Mouse (Mus musculus): Measurements from ENCODE around the gene Trpc7.

Gene Trpc7

DNA sequence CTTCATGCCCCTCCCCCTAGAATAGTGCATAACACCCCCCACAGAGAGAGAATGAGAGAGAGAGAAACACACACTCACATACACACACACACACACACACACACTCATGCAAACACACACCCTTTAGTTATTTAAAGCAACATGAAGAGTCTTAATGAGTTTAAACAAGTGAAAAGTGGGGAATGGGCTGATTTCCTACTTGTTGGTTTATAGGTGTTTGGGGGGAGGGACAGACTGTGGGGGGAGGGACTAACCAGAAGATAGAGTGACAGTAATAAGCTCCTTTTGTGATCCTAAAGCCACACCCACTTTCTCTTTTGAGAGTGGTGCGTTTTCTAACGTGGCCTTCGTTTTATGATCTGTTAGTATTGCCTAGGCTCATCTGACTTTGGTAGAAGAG lies at the start of gene Trpc7:
Trpc7 (minus strand) TSS at position 101 of the 400 bp plus-strand sequence.
- DNase-seq: no peak

DNA sequence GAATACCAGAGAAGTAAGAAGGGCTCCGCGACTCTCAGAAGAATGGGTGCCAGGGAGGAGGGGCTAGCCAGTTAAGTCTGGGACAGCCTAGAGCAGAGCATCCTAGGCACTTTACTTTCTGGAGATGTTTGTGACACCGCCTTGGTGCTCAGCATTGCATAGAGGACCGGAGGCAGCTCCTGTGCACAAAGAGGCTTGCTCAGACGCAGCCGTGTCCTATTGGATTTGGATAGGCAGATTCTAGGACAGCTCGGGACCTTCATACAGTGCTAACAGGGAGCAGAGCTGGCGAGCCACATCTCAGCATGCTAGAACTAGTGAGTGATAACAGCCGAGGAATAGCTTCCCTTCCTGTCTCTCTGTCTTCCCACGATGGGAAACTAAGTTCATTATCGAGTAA lies 43.5 kb upstream of the Trpc7 start:
- no peak for DNase-seq

DNA sequence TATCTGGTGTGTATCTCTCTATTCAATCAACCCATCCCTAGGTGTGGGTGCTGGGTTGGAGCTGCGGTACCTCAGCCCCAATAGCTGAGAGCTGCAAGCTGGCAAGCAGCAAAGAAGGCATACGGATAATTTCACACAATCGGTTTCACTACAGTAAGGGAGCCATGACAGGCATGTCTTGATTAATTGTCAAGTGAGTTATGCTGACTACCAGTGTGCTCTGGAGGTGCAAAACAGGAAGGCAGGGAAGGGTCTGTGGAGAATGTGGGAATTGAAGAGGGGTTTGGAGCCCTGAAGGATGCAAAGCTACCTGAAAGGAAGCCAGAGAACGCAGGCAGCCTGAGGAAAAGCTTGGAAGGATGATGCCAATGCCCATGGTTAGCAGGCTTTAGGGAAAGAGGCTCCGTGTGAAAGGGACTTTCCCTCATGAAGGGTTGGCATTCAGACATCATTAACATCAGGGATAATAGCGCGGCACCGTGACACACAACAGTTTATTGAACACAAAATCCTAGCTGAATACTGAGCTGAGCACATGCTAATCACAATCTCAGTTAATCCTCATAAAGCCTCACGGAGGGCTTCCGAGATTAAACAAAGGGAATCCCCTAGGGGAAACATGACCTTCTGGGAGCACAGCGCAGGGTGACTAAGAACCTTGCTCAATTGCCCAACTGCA lies 38.2 kb upstream of the Trpc7 start:
- DNase-seq: no peak

DNA sequence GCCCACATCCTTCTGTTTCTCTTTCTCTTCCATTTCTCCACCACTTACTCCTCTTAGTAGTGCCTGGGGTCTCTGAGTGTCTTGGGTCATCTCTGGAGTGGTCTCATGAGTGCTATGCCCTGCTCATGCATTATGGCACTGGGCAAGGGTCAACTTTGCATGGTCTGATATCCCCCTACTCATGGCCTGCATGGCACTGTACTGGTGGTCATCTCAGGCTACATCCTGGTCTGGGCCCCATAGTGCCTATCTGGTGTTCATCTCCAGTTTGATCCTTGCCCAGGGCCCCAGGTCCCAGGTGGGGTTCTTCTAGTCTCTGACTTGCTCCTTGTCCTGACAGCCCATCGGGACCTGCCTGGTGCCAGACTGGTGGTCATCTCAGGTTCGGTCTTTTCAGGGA lies 34.6 kb upstream of the Trpc7 start:
- no peak for DNase-seq

DNA sequence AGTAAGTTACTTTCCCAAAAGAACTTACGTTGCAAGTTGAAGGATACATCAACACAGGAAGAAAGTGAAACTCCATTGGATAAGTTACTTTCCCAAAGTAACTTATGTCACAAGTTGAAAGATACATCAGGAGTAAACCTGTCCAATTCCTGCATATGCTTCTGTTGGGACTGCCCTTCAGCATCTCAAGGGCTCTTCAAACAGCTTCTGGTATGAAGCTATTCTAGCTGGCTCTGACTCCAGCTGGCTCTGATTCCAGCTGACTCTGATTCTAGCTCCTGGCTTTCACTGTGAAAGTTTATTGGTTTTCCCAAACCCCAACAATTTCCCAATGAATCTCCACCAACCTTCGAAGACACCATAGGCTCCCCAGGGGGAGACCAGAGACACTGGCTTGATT lies 27.2 kb upstream of the Trpc7 start:
- DNase-seq: no peak

DNA sequence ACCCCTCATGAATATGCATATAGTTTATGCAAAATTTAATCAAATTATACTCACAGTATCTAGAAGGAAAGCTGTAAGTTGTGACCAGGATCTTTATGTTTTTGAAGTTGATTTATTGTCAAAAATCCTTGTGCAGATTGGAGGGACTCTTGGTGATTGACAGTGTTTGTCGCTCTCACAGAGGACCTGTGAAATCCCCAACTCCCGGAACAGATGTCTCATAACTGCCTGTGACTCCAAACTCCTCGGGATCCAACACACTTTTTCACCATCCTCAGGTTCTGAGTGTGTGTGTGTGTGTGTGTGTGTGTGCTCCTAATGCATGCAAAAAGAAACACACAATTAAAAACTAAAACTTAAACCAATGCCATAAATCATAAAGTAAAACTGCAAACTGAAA lies 25.5 kb upstream of the Trpc7 start:
- DNase-seq: no peak

- no peak for DNase-seq
Observed at GRCm38 (mm10) chr13:56914721-56915120, 18.9 kb upstream of the Trpc7 start.

DNA sequence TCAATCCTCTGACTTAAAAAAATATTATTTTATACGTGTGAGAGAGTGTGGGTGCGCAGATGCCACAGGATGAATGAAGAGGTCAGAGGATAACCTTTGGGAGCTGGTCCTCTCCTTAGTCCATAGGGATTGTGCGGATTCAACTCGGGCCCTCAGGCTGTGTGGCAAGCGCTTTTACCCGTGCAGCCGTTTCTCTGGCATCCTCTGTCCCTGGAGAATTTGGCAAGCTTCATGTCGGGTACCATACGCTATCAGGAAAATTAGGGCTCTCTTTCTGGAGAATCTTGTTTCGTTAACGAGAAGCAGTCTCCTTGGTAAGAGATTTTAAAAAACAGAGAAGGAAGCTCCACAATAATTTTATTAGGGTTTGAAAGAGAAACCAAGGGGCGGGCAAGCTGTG lies 15.3 kb upstream of the Trpc7 start:
- DNase-seq: no peak

GRCm38 (mm10) chr13:56895386-56895785 lies 407 bp downstream of the Trpc7 start:
- DNase-seq: peak; percentile 88

DNA sequence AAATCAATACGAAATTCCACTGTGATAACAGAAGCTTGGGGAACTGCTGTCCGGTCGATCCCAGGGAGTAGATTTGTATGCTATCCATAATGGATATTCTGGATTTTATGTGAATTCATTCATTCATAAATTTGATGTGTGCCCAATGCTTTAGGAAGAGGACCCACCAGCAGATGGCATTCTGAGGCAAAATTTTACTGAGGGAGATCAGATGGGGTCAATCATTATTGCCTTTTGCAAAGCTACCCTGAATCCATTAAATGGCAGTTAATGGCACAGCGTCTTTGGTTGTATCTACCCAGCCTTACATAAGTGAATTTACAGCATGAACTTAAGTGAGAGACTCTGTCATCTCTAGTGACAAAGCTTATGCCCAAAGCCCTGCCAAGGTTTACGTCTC lies 1.2 kb downstream of the Trpc7 start:
- no peak for DNase-seq

DNA sequence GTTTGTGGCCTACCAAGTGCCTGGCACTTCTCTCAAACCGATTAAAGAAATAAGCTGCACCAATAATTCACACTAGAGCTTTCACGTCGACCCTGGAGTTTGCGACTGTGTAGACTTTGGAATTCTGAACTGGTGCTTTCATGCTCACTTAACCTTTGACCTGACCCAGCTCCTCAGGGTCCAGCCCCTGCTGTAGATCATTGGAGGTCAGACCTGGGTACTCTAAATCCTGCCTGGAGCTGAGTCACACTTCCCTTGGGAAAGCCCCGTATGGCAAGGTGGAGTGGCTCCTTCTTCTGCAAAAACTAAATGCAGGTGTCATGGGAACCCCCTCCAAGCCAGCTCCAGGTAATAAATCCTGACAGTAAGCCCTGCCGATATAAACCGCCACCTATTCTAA lies 5.9 kb downstream of the Trpc7 start:
- no peak for DNase-seq

DNA sequence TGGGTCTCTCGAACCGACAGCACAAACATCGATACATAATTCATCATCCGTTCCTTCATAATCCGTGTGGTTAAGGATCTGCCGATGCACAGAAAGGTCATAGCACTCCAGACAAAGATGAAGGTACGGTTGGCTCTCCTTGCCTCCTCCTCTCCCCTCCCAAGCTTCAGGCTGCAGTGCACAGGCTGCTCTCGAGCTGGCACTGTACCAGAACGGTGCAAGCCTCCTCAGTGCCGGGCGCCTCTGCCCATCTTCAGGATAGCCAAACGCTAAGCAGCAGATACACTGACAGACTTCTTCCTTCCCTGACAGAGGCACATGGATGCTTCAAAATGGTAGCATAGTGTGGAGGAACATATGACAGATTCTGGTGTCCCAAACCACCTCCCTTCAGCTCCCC lies 12.9 kb downstream of the Trpc7 start:
- DNase-seq: no peak

GRCm38 (mm10) chr13:56864567-56864966 lies 31.2 kb downstream of the Trpc7 start:
- DNase-seq: no peak

GRCm38 (mm10) chr13:56862011-56862410 lies 33.8 kb downstream of the Trpc7 start:
- no peak for DNase-seq

DNA sequence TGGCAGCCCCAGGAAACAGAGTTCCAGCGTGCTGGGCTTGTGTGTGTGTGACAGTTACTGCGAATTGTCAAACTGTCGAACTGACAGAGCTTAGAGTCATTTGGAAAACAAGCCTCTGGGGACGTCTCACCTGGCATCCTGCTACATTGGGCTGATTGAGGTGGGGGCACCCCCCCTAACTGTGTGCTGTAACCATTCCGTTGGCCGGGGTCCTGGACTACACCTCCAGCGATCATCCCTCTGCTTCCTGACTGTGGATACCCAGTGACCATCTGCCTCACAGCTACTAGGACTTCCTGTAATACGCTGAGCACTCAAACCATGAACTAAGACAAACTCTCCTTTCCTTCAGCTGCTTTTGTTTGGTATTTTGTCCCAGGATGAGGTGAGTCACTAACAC lies 41.3 kb downstream of the Trpc7 start:
- DNase-seq: no peak

DNA sequence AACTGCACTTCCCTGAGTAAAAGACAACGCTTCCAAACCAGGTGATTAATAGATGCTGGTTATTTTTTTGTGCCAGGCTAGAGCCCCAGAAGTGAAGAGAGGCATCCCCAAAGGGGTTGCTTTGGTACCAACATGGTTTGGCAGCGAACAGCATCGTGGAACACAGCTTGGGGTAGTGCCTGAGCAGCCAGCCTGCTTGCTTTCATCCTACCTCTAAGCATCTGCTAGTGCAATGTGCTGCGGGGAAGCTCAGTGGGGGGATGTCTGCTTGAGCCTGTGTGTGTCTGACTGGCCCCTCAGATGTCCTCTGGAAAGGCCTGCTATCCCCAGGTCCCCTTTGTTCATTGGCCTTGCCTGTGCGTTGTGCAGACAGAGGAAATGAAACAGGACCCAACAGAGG lies 42.4 kb downstream of the Trpc7 start:
- no peak for DNase-seq

DNA sequence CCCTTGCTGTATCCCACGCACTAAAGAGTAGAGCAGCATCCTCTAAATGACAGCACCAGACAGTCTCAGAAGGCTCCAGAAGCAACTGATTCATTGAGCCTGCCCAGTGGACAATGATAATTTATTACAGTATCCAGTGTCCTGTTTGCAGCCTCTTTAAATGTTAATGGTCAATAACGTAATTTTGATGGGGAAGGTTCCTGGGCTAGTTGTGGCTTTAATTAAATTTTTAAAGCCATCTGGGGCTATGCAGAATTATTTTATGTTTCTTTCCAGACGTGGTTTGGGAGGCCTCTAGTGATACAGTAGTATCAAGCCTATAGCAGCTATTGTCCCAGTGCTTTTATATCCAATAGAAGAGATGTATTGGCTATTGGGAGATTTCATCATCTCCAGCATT lies 49.9 kb downstream of the Trpc7 start:
- no peak for DNase-seq

GRCm38 (mm10) chr13:56815471-56815870 lies 80.3 kb downstream of the Trpc7 start:
- DNase-seq: no peak

DNA sequence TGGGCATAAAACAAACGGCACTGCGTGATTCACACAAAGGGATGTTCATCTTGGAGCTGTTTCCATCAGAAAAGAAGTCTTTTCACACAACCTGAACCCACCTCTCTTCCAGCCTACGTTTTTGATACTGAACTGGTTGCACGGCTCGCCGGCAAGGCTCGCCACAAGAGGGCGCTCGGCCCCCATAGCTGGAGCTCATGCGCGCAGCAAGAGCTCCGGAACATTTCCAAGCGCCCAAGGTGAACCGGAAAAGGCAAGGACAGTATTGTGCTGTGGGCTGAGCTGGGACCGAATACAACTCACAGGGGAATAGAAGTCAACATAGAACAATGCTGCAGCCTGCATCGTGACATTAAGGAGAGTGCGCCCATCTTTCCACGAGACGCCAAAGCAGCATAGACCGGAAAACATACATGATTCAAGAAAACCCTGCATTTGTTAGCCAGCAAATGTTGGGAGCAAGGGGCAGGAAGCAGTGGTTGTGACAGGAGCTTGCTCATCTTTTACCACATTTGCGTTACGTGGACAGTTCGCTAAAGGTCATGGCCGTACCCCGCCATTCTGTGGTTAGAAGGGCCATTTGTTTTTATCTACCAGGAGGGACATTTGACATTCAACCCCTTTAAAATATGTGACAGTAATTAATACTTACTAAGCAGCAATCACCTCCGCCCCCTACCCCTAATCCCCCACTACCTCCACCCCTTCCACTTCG lies 88.9 kb downstream of the Trpc7 start:
- DNase-seq: peak; percentile 95

DNA sequence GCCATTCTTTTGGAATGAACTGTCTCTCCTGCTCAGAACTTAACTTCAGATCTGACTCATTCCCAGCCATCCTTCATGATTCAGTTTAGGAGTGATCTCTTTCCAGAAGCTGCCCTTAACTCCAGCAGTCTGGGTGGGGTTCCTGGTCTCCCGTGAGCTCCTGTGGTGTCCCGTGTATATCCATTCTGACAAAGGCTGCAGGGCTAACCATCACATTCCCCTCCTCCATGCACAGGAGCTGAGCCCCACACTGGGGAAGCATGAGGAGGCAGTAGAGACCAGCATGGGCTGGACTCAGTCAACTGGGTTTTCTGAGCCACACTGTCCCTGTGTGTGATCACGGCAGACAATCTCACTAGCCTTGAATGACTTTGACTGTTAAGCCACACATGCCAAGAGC lies 90.7 kb downstream of the Trpc7 start:
- DNase-seq: no peak

DNA sequence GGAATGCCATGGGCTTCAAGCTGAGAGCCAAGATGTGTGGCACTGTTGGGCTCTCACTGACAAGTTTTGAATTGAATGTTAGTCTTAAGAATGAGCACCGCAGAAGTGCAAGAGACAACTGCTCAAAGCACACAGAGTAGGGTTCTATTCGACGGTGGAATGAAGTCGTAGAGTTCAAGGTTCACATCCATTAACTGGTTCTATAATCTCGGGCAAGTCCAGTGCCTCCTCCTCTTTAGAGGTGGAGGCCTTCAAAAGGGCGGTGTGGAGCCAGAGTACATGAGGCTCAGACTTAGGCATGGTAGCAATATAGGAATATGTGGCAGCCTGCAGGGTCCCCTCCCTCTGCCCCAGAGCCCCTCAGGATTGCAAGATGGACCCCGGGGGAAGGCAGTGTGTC lies 98.3 kb downstream of the Trpc7 start:
- DNase-seq: no peak

DNA sequence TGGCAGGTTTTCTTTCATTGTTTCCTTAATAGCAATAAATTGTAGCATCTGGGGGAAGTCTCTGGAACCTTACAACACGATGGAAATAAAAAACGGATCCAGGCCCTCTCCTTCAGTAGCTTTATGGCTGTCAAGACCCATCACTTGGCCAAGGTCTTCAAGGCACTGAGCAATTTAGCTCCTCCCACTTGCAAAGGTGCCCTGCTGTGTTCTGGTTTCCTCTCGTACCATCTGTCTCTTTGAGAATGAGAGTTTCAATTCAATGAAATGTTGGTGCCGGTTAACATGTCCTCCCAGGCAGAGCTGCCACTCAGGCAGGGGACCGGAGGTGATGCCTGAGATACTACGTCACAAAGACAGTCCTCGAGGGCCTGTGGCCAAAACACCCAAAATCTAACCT lies 100.3 kb downstream of the Trpc7 start:
- no peak for DNase-seq

DNA sequence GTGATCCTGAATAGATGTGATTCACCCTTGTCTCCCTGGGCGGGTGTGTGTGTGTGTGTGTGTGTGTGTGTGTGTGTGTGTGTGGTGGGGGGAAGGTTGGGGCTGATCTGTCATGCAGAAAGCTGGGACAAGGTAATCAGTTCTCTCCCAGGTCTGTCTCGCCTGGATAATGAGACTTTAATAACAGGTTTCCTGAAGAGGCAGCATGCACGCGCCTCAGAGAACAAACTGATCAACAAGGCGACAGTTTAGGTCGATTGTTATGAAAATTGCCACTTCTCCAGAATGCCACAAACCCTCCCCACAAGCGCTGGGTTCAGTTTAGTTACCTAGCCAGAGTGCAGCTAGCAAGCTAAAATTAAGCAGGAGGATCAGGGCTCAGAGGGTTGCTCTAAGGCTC lies 101.4 kb downstream of the Trpc7 start:
- no peak for DNase-seq

DNA sequence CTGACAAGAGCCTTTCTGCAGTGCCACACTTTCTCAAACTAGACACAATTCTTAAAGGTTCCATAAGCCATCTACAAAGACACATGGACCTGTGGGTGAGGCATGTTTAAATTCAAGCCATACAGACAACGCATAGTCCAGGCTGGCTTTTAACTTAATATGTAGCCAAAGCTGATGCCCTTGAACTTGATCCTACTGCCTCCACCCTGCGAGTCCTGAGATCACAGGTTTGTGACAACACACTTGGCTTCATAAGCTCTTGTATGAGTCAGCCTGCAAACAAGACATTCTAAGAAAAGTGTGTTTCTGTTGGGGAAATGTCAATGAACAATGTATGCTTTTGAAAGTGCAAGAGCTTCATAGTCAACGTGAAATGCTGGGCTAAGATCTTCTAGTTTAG lies 102.9 kb downstream of the Trpc7 start:
- no peak for DNase-seq

DNA sequence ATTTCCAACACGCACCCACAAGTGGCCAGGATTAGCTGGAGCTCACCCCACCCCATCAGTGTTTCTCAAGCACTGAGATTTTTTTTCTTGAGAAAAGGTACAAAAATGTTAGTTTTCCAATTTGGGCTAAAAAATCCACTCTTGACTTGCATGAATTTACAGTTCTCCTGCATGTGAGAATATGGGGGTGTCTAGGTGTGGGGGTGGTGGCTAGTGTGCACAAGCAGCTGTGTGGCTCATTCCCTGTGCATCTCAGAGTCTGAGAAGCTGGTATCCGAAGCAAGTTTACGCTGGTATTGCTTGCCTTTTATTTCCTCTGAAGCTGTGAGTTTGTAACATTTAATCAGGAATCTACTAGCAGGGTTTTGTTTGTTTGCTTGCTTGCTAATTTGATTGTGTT lies 105.1 kb downstream of the Trpc7 start:
- DNase-seq: no peak

All from kidney, postnatal 10 days (tissue).